Mouse (Mus musculus): Measurements from ENCODE around the gene Armc3.
"Not testable (repeated sequence)": the region's sequence is repeated elsewhere in the genome, so short reads cannot be mapped to it uniquely, and the experiment has no call there.

The Armc3 gene

GRCm38 (mm10) chr2:19275602-19276539 is 76.8 kb downstream of the Armc3 start:
- peak; percentile 94 to 95 for DNase-seq

GRCm38 (mm10) chr2:19280331-19280730 is 81.2 kb downstream of the Armc3 start:
- peak; percentile 65 to 69 for DNase-seq

- no peak for DNase-seq
These were observed 93.3 kb downstream of the Armc3 start for GRCm38 (mm10) chr2:19292366-19292765.

- no peak for DNase-seq
These were observed 101.4 kb downstream of the Armc3 start for GRCm38 (mm10) chr2:19300345-19301089.

GRCm38 (mm10) chr2:19301251-19301650 is 102.1 kb downstream of the Armc3 start:
- no peak for DNase-seq

- not testable (repeated sequence) for DNase-seq
These were observed 104.0 kb downstream of the Armc3 start for GRCm38 (mm10) chr2:19303087-19303486.

GRCm38 (mm10) chr2:19310498-19310897 is 111.4 kb downstream of the Armc3 start:
- no peak for DNase-seq

- no peak for DNase-seq
These were observed 117.0 kb downstream of the Armc3 start for GRCm38 (mm10) chr2:19316056-19316455.

GRCm38 (mm10) chr2:19316691-19317090 is 117.6 kb downstream of the Armc3 start:
- no peak for DNase-seq

- not testable (repeated sequence) for DNase-seq
These were observed 118.2 kb downstream of the Armc3 start for GRCm38 (mm10) chr2:19317151-19317812.

GRCm38 (mm10) chr2:19318499-19318898 is 119.4 kb downstream of the Armc3 start:
- no peak for DNase-seq

GRCm38 (mm10) chr2:19319284-19319683 is 120.2 kb downstream of the Armc3 start:
- DNase-seq, result no peak

GRCm38 (mm10) chr2:19322448-19322847 is 123.3 kb downstream of the Armc3 start:
- DNase-seq, result no peak

GRCm38 (mm10) chr2:19326376-19326775 is 127.3 kb downstream of the Armc3 start:
- DNase-seq, result no peak

- DNase-seq, result no peak
These were observed 128.7 kb downstream of the Armc3 start for GRCm38 (mm10) chr2:19327811-19328210.

- DNase-seq, result peak; percentile 54 to 61
These were observed 145.0 kb downstream of the Armc3 start for GRCm38 (mm10) chr2:19343901-19344635.

GRCm38 (mm10) chr2:19344636-19345413 is 145.7 kb downstream of the Armc3 start:
- DNase-seq, result peak; percentile 96 to 98

- peak in 1 of 2 experiments; percentile 10 for DNase-seq
These were observed 146.4 kb downstream of the Armc3 start for GRCm38 (mm10) chr2:19345414-19345964.

- no peak for DNase-seq
These were observed 149.4 kb downstream of the Armc3 start for GRCm38 (mm10) chr2:19348454-19348853.

- DNase-seq, result no peak
These were observed 151.1 kb downstream of the Armc3 start for GRCm38 (mm10) chr2:19350167-19350566.

GRCm38 (mm10) chr2:19351615-19352253 is 152.6 kb downstream of the Armc3 start:
- DNase-seq, result no peak
